Mouse (Mus musculus): ENCODE measurements around the gene Snx9. TPM values are rescaled to one million over a fixed set of nuclear protein-coding genes. Genes with fewer than 3 reads are reported as not detected.

Gene Snx9
- polyA plus RNA-seq, 1 experiment from 2014 or later, result 37.5 TPM

DNA sequence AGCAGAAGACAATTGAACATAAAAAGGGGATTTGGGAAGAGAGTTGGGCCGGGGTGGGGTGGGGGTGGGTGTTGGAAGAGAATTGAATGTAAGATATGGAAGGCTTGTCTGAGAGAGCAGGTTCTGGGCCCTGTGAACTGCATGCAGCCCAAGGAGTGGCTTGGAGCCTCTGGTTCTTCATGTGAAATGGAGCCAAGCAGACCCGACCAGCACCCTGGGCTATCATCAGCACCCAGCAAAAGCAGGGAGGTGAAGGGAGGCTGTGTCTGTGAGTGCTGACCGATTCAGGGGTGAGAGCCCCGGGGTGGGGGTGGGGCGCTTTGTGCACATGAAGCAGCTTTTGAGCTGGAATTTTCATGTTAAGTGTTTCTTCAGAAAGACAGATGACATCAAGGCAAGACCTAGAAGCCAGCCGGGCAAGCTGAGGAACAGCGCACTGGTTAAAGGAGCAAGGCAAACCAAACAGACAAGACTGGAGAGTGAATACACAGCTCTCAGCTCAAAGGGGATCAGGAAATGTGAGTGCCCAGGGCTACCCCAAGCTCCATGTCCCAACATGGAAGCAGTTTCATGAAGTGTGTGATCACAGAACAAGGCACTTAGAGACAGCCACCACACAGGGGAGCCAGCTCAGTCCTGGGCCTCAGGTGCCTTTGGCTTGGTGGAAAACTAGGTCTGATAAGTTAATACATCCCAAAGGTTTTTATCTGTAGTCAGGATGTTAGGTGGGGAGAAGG is 40.1 kb upstream of the Snx9 start:
- WGBS, result 77% methylated on average over 7 of the region's 7 CpGs
- Histone ChIP-seq H3K4me2 (no peak overlapping the region), H3K9me3 (no peaks in the 10 kb centered on the region), H3K4me1 (peaks cover 13% of the 10 kb centered on the region; the same call in 1 of the 2 replicates), H3K9ac (no peak overlapping the region), H3K27ac (no peak overlapping the region), H3K36me3 (no peaks in the 10 kb centered on the region), H3K27me3 (replicated peaks) (no peaks in the 10 kb centered on the region), H3K4me3 (replicated peaks) (no peak overlapping the region)
- ATAC-seq (ENCODE audit: insufficient read depth, low FRiP score, low read depth), result no peak

DNA sequence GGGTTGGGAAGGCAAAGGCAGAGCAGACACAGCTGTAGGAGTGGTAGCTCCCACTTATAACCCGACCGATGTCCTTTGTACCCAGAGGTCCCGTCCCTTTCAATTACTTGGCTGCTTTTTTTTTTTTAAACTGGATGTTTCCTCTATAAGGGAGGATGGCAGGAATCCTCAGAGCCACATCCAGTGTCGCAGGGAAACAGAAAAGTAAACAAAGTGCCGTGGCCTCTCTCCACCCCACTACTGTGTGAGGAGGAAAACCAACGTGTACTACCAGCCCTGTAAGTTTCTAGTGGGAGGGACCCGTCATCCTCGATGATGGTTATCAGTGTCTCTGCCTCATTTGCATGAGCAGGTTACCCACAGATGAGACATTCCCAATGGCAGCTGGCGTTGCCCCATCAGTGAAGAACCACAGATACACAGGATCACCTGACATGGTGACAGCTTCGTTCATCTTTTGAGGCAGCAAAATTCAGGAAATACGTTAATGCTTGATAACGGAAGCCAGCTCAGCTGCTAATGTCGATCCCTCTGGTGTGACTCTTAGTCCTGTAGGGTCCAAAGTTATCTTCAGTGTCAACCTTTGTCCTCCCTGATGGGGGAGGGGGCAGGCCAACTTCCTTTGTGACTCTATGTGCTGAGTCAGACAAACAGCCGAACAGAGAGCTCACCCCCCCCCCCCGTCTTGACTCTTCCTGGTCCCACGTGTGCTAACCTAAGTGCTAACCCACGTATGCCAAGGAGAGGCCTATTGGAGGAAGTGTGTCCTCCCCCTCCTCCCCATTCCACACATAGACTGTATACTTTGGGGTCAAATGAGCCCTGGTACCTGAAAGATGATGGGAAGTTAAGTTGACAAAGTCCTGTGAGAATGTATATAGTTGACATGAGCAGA is 39.1 kb upstream of the Snx9 start:
- Histone ChIP-seq H3K36me3 (no peaks in the 10 kb centered on the region), H3K4me3 (replicated peaks) (no peak overlapping the region), H3K27ac (no peak overlapping the region), H3K4me2 (0 out of 2 replicates have a peak overlapping the region, but pooled peaks have one; percentile 4), H3K27me3 (replicated peaks) (no peaks in the 10 kb centered on the region), H3K9ac (no peak overlapping the region), H3K9me3 (no peaks in the 10 kb centered on the region), H3K4me1 (peaks cover 13% of the 10 kb centered on the region; the same call in 1 of the 2 replicates)
- 47% methylated on average over 17 of the region's 17 CpGs for WGBS
- ATAC-seq (ENCODE audit: insufficient read depth, low FRiP score, low read depth), result no peak

DNA sequence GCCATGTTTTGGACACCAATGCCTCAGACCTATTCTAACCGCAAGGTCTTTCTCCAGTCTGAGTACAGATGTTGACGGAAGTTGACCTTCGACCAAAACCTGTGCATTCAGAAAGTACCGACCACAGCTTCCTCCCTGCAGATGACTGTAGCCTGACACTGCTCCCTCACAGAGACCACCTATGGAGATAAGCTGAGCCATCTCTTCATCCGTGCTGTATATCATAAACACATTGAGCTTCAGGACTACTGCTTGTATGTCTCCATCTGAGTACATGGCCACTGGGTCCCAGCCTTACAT is 38.5 kb upstream of the Snx9 start:
- Histone ChIP-seq H3K4me1 (peaks cover 13% of the 10 kb centered on the region; the same call in 1 of the 2 replicates), H3K9me3 (no peaks in the 10 kb centered on the region), H3K4me3 (replicated peaks) (no peak overlapping the region), H3K36me3 (no peaks in the 10 kb centered on the region), H3K4me2 (no peak overlapping the region), H3K27me3 (replicated peaks) (no peaks in the 10 kb centered on the region), H3K9ac (no peak overlapping the region), H3K27ac (no peak overlapping the region)
- 78% methylated on average over 5 of the region's 5 CpGs for WGBS
- ATAC-seq (ENCODE audit: insufficient read depth, low FRiP score, low read depth), result no peak

DNA sequence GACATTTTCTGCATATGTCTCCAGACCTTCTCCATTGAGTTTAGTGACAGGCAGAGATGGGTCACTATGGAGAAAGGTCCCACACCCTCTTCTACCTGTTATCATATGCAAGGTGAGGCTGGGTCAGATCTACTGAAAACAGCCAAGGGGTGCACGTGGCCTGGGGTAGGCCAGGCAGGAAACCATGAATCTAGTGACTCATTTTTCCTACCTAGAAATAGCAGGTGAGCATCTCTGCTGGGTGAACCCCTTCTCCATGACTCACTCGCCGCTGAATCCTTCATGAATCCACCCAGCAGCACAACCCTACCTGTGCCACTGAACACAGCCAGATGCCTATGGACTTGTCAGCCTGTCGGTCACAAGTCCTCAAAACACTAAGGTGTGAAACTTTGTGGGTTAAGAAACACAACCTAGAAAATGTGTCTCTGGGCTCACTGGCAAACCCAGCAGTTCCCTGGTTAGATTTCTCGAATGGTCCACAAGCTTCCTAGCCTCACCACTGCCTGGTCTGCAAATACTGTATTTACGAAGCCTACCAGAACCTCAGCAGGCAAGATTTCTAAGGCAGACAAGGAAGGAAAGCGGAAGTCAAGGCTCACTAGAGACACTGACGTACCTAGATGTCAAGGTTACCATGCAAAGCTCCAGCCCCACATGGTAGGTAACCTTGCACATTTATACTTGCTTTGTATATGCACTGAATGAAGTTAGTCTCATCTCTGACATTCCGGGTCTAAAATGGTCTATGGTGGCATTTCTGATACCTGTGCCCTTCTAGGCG is 37.7 kb upstream of the Snx9 start:
- no peak for ATAC-seq (ENCODE audit: insufficient read depth, low FRiP score, low read depth)
- Histone ChIP-seq H3K27ac (no peak overlapping the region), H3K4me3 (replicated peaks) (no peak overlapping the region), H3K4me2 (no peak overlapping the region), H3K27me3 (replicated peaks) (no peaks in the 10 kb centered on the region), H3K9me3 (no peaks in the 10 kb centered on the region), H3K9ac (no peak overlapping the region), H3K4me1 (peaks cover 13% of the 10 kb centered on the region; the same call in 1 of the 2 replicates), H3K36me3 (no peaks in the 10 kb centered on the region)
- 87% methylated on average over 10 of the region's 10 CpGs for WGBS

DNA sequence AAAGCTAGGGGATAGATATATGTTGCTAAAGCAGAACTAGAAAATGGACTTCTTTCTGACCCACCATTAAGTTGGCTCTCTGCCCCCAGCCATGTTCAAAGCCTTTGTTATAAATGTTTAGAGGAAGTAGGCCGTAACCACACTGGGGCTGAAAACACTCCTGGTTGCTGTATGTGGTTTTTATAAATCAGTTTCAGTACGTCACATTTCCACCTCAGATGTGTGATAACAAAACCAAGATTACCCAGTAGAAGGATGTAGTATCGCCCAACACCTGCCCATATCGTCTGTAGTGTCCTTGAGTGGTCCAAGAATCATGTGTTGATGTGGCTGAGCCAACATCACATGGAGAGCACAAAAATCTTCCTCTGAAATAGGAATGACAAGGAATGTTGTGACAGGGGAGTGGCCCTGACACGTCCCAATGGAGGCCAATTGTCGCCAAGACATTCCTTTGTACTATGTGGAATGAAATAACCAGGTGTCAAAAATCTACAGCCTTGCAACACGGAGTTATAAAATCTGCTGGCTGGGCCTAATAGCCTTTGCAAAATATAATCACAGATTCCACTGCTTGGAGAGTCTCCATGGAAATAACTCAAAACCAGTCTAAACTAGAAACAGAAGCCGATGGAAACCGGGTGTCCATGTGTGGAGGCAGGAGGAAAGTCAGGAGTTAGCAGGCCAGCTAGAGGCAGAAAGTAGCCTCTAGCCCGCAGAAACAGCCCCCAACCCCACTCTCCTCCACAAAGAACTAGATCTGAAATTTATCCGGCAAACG is 36.6 kb upstream of the Snx9 start:
- WGBS, result 53% methylated on average over 12 of the region's 12 CpGs
- peak; percentile 4; the same call in 1 of the 2 replicates for ATAC-seq (ENCODE audit: insufficient read depth, low FRiP score, low read depth)
- Histone ChIP-seq H3K9me3 (no peaks in the 10 kb centered on the region), H3K4me1 (peaks cover 13% of the 10 kb centered on the region; the same call in 1 of the 2 replicates), H3K4me2 (no peak overlapping the region), H3K27me3 (replicated peaks) (no peaks in the 10 kb centered on the region), H3K27ac (peak overlapping the region; percentile 75), H3K36me3 (no peaks in the 10 kb centered on the region), H3K4me3 (replicated peaks) (no peak overlapping the region), H3K9ac (no peak overlapping the region)

DNA sequence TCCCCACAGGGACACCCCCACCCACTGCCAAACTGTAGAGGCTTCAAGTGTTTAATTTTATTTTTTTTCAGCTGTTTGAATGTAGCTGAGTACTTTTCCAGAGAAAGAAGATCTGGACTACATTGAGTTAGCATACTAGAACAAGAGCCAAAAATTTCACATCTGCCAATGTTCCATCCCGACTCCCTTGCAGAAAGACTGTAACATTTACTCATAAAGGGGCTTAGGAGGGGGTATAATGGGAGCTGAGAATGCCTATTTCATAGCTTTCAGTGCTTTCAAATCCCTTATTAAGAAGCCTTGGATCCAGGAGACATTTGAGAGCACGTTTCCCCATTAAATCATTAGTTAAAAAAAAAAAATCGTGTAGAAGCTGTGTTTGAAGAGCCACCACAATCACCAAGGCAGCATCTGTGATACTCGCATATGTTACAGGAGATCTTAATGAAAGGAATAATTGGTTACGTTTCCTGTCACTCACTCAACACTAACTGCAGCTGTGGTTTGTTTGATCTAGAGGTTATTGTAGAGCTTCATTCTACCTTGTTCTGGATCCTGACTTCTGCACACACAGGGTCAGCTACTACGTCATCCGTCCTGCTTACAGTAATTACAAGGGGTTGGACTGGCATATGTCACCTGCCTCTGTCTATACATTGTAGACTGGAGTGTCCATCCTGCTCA is 35.8 kb upstream of the Snx9 start:
- H3K4me1 ChIP-seq, result peaks cover 13% of the 10 kb centered on the region; the same call in 1 of the 2 replicates
- WGBS, result 52% methylated on average over 7 of the region's 7 CpGs
- no peaks in the 10 kb centered on the region for H3K9me3 ChIP-seq
- no peak overlapping the region for H3K9ac ChIP-seq
- no peaks in the 10 kb centered on the region for H3K36me3 ChIP-seq
- ATAC-seq (ENCODE audit: insufficient read depth, low FRiP score, low read depth), result 0 out of 2 replicates have a peak, but pooled peaks have one; percentile 6
- H3K27me3 ChIP-seq (replicated peaks), result no peaks in the 10 kb centered on the region
- no peak overlapping the region for H3K4me2 ChIP-seq
- no peak overlapping the region for H3K4me3 ChIP-seq (replicated peaks)
- peak overlapping the region; percentile 75 for H3K27ac ChIP-seq

DNA sequence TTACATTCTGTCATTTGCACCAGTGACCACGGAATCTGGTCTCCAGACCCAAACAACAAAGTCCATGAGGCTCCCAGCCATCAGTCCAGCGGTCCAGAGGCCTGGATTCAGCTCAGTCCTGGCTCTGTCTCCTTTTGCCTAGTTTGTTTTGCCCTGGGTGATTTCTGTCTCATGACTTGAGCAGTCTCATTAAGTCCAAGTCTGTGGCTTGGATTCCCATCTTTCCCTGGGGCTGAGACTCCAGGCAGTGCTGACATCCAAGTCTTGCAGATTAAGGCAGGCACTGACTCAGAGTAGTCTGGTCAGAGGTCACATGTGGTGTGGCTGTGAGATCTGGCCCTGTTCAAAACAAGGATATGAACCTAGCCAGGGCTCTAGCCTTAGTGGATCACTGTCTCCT is 35.2 kb upstream of the Snx9 start:
- Histone ChIP-seq H3K4me2 (no peak overlapping the region), H3K36me3 (no peaks in the 10 kb centered on the region), H3K4me1 (peaks cover 12% of the 10 kb centered on the region; the same call in 1 of the 2 replicates), H3K27ac (peak overlapping the region; percentile 75), H3K4me3 (replicated peaks) (no peak overlapping the region), H3K9me3 (no peaks in the 10 kb centered on the region), H3K9ac (no peak overlapping the region), H3K27me3 (replicated peaks) (no peaks in the 10 kb centered on the region)
- 71% methylated on average over 2 of the region's 2 CpGs for WGBS
- ATAC-seq (ENCODE audit: insufficient read depth, low FRiP score, low read depth), result peak; percentile 20; the same call in 1 of the 2 replicates

DNA sequence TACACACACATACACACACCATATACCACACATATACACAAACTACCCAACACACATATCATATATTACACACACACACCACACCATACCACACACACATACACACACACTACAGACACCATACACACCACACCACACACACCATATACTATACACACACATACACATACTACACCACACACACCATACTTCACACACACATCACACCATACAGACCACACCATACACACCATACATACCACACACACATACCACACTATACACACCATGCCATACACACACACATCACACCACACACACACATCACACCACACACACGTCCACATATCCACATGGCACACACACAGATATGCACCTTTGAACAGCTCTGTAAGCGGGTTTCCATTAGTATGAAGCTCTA is 34.3 kb upstream of the Snx9 start:
- Histone ChIP-seq H3K27ac (no peak overlapping the region), H3K36me3 (no peaks in the 10 kb centered on the region), H3K4me3 (replicated peaks) (no peak overlapping the region), H3K4me1 (peaks cover 8% of the 10 kb centered on the region; the same call in 1 of the 2 replicates), H3K9me3 (no peaks in the 10 kb centered on the region), H3K4me2 (no peak overlapping the region), H3K27me3 (replicated peaks) (no peaks in the 10 kb centered on the region), H3K9ac (no peak overlapping the region)
- 91% methylated on average over 2 of the region's 2 CpGs for WGBS
- ATAC-seq (ENCODE audit: insufficient read depth, low FRiP score, low read depth), result 0 out of 2 replicates have a peak, but pooled peaks have one; percentile 23

DNA sequence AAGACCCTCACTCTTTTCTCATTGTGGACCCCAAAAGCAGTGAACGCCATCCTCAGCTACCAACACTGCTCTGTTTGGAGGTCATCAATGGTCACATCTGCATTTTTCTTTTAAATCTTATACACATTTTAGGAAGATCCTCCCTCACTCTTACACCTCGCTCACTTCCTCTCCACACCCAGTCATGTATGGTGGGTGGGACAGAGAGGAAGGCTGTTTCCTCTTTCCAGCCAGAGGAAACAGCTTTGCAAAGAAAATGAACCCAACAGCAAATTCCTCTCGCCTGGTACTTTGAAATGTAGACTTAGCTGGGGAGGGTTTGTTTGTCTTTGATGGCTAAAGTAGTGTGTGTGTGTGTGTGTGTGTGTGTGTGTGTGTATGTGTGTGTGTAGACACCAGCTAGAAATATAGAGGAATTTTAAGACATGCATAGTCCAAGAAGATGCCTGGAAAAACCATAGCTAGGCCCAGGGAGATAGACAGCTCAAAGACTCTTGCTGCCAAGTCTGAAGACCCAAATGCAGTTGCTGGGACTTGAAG is 33.2 kb upstream of the Snx9 start:
- no peaks in the 10 kb centered on the region for H3K27me3 ChIP-seq (replicated peaks)
- no peak overlapping the region for H3K4me3 ChIP-seq (replicated peaks)
- no peak overlapping the region for H3K9ac ChIP-seq
- H3K4me1 ChIP-seq, result peaks cover 8% of the 10 kb centered on the region; the same call in 1 of the 2 replicates
- no peak for ATAC-seq (ENCODE audit: insufficient read depth, low FRiP score, low read depth)
- no peak overlapping the region for H3K4me2 ChIP-seq
- peak overlapping the region; percentile 31; the same call in 1 of the 2 replicates for H3K27ac ChIP-seq
- no peaks in the 10 kb centered on the region for H3K36me3 ChIP-seq
- H3K9me3 ChIP-seq, result no peaks in the 10 kb centered on the region
- WGBS, result 53% methylated on average over 3 of the region's 3 CpGs

DNA sequence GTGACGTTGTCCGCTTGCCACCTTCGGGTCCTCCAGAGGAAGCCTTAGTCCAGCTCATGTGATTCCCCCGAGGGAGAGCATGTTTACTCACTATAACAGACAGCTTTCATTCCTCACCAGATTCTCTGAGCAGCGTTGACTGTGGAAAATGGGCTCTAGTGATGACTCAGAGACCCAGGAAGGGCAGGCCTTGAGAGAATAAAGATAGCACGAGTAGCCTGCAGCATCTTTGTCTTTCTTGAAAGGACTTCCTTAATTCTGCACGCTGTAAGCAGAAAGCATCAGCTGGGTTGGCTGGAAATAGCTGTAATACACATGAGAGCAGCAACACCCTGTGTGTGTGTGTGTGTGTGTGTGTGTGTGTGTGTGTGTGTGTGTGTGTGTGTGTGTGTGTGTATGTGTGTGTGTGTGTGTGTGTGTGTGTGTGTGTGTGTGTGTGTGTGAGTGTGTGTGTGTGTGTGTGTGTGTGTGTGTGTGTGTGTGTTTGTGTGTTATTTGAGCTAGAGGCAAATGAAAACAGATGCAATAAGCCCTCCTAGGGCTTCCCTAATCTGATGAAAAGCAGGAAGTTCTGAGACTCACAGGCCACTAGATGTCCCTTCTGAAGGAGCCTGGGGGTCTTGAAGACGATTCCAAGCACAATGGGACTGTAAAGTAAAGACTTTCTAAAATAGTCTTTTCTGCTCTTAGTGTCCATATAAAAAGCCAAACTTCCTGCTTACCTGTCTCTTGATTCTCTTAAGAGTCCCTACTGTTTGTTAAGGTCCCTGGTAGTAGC is 27.1 kb upstream of the Snx9 start:
- no peak for ATAC-seq (ENCODE audit: insufficient read depth, low FRiP score, low read depth)
- WGBS, result 55% methylated on average over 8 of the region's 8 CpGs
- no peak overlapping the region for H3K4me2 ChIP-seq
- H3K27me3 ChIP-seq (replicated peaks), result no peaks in the 10 kb centered on the region
- H3K4me3 ChIP-seq (replicated peaks), result no peak overlapping the region
- H3K9me3 ChIP-seq, result no peaks in the 10 kb centered on the region
- no peak overlapping the region for H3K27ac ChIP-seq
- 0 out of 2 replicates have a peak, but pooled peaks cover under 1% of the 10 kb centered on the region for H3K4me1 ChIP-seq
- H3K36me3 ChIP-seq, result no peaks in the 10 kb centered on the region
- no peak overlapping the region for H3K9ac ChIP-seq

All from stomach, embryonic 15.5 days (tissue).